In genomic region chr2:174050339-174050685, GRCm38 (mm10) we compare ENCODE assay signal across 16 mouse cellular contexts. TPM values are rescaled to one million over a fixed set of nuclear protein-coding genes. Genes with fewer than 3 reads are reported as not detected.
DNase-seq lines count a peak whose midpoint lies in the region; ATAC-seq and TF ChIP-seq lines count a peak whose summit lies in the region.
"Had no signal": no experiment of that assay in that cellular context is flagged by ENCODE, and none has a peak within 500 bp of the region (broad histone marks: within the 10 kb centered on the region; RNA-seq: fewer than 3 reads in every experiment).

No protein-coding gene starts in this region.

- H3K27ac ChIP-seq in heart, embryonic 10.5 days, result no peak overlapping the region
- H3K27ac ChIP-seq in heart, adult 2 months, result no peak overlapping the region
- peak overlapping the region; percentile 74 for H3K27ac ChIP-seq in neural tube, embryonic 12.5 days
- peak overlapping the region; percentile 74 for H3K27ac ChIP-seq in intestine, embryonic 16.5 days (ENCODE audit: low read length)
- H3K27ac ChIP-seq in stomach, embryonic 16.5 days (ENCODE audit: low read length), result peak overlapping the region; percentile 76

- DNase-seq in heart, embryonic 10.5 days (ENCODE audit: low spot score), result no peak
- no peak for DNase-seq in heart, adult 2 months
- no peak for DNase-seq in neural tube, embryonic 10.5 days (ENCODE audit: extremely low spot score, low spot score)
- DNase-seq in lung, adult 18-20 months, result no peak
- no peak for DNase-seq in layer of hippocampus, postnatal 25 days (ENCODE audit: extremely low spot score in 1 of 2, low spot score in 1 of 2)
- DNase-seq: adrenal gland, postnatal 10 days; gastrocnemius, postnatal 36 days; kidney, postnatal 25 days; layer of hippocampus, postnatal 36 days; lung, adult 2 months; thymus, adult 2 months had no signal

- TF ChIP-seq CTCF in heart, adult 2 months (IDR thresholded peaks at IDR 0.05), result no peak

- 5% methylated on average over 3 of the region's 3 CpGs for WGBS in heart, embryonic 10.5 days
- 16% methylated on average over 3 of the region's 3 CpGs for WGBS in heart, adult 2 months
- WGBS in neural tube, embryonic 12.5 days, result 3% methylated on average over 3 of the region's 3 CpGs
- 10% methylated on average over 3 of the region's 3 CpGs for WGBS in intestine, embryonic 16.5 days
- 9% methylated on average over 3 of the region's 3 CpGs for WGBS in stomach, embryonic 16.5 days

- H3K27me3 ChIP-seq in heart, embryonic 10.5 days (ENCODE audit: insufficient read depth, poor library complexity, severe bottlenecking), result peaks cover 11% of the 10 kb centered on the region
- H3K27me3 ChIP-seq in heart, adult 2 months (ENCODE audit: control insufficient read depth, insufficient read depth, low read length), result no peaks in the 10 kb centered on the region; the same call in 1 of the 2 replicates
- H3K27me3 ChIP-seq in neural tube, embryonic 12.5 days (replicated peaks), result no peaks in the 10 kb centered on the region
- no peaks in the 10 kb centered on the region for H3K27me3 ChIP-seq in intestine, embryonic 16.5 days (replicated peaks; ENCODE audit: control insufficient read depth, insufficient read depth, low read length)
- no peaks in the 10 kb centered on the region for H3K27me3 ChIP-seq in stomach, embryonic 16.5 days (ENCODE audit: control insufficient read depth, insufficient read depth, low read length)

- peaks cover 34% of the 10 kb centered on the region for H3K4me1 ChIP-seq in heart, embryonic 10.5 days
- no peaks in the 10 kb centered on the region for H3K4me1 ChIP-seq in heart, adult 2 months (ENCODE audit: control insufficient read depth, insufficient read depth, low read length)
- peaks cover 46% of the 10 kb centered on the region for H3K4me1 ChIP-seq in neural tube, embryonic 12.5 days
- H3K4me1 ChIP-seq in intestine, embryonic 16.5 days (ENCODE audit: control insufficient read depth, insufficient read depth, low read length), result peaks cover 19% of the 10 kb centered on the region
- peaks cover 22% of the 10 kb centered on the region for H3K4me1 ChIP-seq in stomach, embryonic 16.5 days (ENCODE audit: control insufficient read depth, insufficient read depth, low read length)

- no peak overlapping the region for H3K9ac ChIP-seq in heart, adult 2 months (ENCODE audit: low read depth, low read length)
- H3K9ac ChIP-seq in neural tube, embryonic 12.5 days, result no peak overlapping the region
- H3K9ac ChIP-seq in intestine, embryonic 16.5 days (ENCODE audit: low read depth, low read length), result no peak overlapping the region
- no peak overlapping the region for H3K9ac ChIP-seq in stomach, embryonic 16.5 days (ENCODE audit: low read length)

- H3K79me2 ChIP-seq in heart, adult 2 months (replicated peaks; ENCODE audit: control insufficient read depth, insufficient read depth, low read length), result no peaks in the 10 kb centered on the region

- intact Hi-C loops in heart, adult 2 months (cut with DNase I), result no loop called here

- TF ChIP-seq POLR2A in heart, adult 2 months (IDR thresholded peaks at IDR 0.05; ENCODE audit: insufficient read depth, low read depth, low read length), result no peak

- no peaks in the 10 kb centered on the region for H3K9me3 ChIP-seq in heart, embryonic 10.5 days
- peaks cover 9% of the 10 kb centered on the region; the same call in 1 of the 2 replicates for H3K9me3 ChIP-seq in neural tube, embryonic 12.5 days
- H3K9me3 ChIP-seq in intestine, embryonic 16.5 days (ENCODE audit: control insufficient read depth, low read length), result peaks cover 4% of the 10 kb centered on the region; the same call in 1 of the 2 replicates
- 0 out of 2 replicates have a peak, but pooled peaks cover 5% of the 10 kb centered on the region for H3K9me3 ChIP-seq in stomach, embryonic 16.5 days (replicated peaks; ENCODE audit: control insufficient read depth, low read length)

- no peak; the same call in 1 of the 2 replicates for ATAC-seq in neural tube, embryonic 12.5 days (ENCODE audit: low FRiP score, low read depth)
- ATAC-seq in intestine, embryonic 16.5 days, result peak; percentile 13; the same call in 1 of the 2 replicates
- no peak for ATAC-seq in stomach, embryonic 16.5 days (ENCODE audit: insufficient read depth, low FRiP score)
- ATAC-seq: inflammation-experienced regulatory T-cells, adult 6 months had no signal

- no peak for TF ChIP-seq EP300 in heart, adult 2 months (IDR thresholded peaks at IDR 0.05; ENCODE audit: insufficient read depth, low read depth, low read length)

- peak overlapping the region; percentile 35; the same call in 1 of the 2 replicates for H3K4me2 ChIP-seq in neural tube, embryonic 12.5 days (replicated peaks)
- no peak overlapping the region for H3K4me2 ChIP-seq in intestine, embryonic 16.5 days (ENCODE audit: low read depth, low read length)
- H3K4me2 ChIP-seq in stomach, embryonic 16.5 days (ENCODE audit: low read depth, low read length), result no peak overlapping the region

- H3K36me3 ChIP-seq in heart, embryonic 10.5 days, result no peaks in the 10 kb centered on the region
- no peaks in the 10 kb centered on the region for H3K36me3 ChIP-seq in heart, adult 2 months (ENCODE audit: control insufficient read depth, insufficient read depth, low read length)
- H3K36me3 ChIP-seq in neural tube, embryonic 12.5 days, result no peaks in the 10 kb centered on the region
- H3K36me3 ChIP-seq in intestine, embryonic 16.5 days (ENCODE audit: control insufficient read depth, insufficient read depth, low read length), result no peaks in the 10 kb centered on the region
- H3K36me3 ChIP-seq in stomach, embryonic 16.5 days (ENCODE audit: control insufficient read depth, insufficient read depth, low read length), result no peaks in the 10 kb centered on the region
- H3K36me3 ChIP-seq: G1E had no signal

- peak overlapping the region; percentile 12; the same call in 1 of the 2 replicates for H3K4me3 ChIP-seq in heart, embryonic 10.5 days
- no peak overlapping the region for H3K4me3 ChIP-seq in heart, adult 2 months
- H3K4me3 ChIP-seq in neural tube, embryonic 12.5 days, result no peak overlapping the region
- no peak overlapping the region for H3K4me3 ChIP-seq in intestine, embryonic 16.5 days (ENCODE audit: low read length)
- H3K4me3 ChIP-seq in stomach, embryonic 16.5 days (replicated peaks; ENCODE audit: low read length), result no peak overlapping the region

RNA-seq across cellular contexts. Expression of gene Stx16, which starts 25.8 kb away (rescaled TPM):
- 10.1 and 11.9 TPM in 2 replicates for polyA plus RNA-seq in heart, embryonic 10.5 days (2016; fragmentation: Nextera tagmentation; extraction: Ambion mirVana)
- 10 to 100 TPM; 17.1 to 19.8 TPM for total RNA-seq in heart, adult 2 months (2021)
- 20.3 and 23.3 TPM in 2 replicates for polyA plus RNA-seq in heart, adult 2 months (2012; rRNA removed)
- polyA plus RNA-seq in neural tube, embryonic 12.5 days (2016; fragmentation: Nextera tagmentation; extraction: Ambion mirVana), result 11.8 and 13.7 TPM in 2 replicates
- 8.3 and 9.1 TPM in 2 replicates for polyA plus RNA-seq in intestine, embryonic 16.5 days (2015; fragmentation: Nextera tagmentation; extraction: Ambion mirVana)
- 12.8 and 14.8 TPM in 2 replicates for polyA plus RNA-seq in stomach, embryonic 16.5 days (2015; fragmentation: Nextera tagmentation; extraction: Ambion mirVana)
- 10 to 100 TPM; 54.0 to 62.2 TPM for total RNA-seq in layer of hippocampus, postnatal 25 days (2021)

RNA-seq across cellular contexts. Expression of gene Npepl1, which starts 59.8 kb away (rescaled TPM):
- polyA plus RNA-seq in heart, embryonic 10.5 days (2016; fragmentation: Nextera tagmentation; extraction: Ambion mirVana), result 51.6 and 53.6 TPM in 2 replicates
- total RNA-seq in heart, adult 2 months (2021), result 10 to 100 TPM; 63.1 to 73.9 TPM
- 79.6 and 104 TPM in 2 replicates for polyA plus RNA-seq in heart, adult 2 months (2012; rRNA removed)
- polyA plus RNA-seq in neural tube, embryonic 12.5 days (2016; fragmentation: Nextera tagmentation; extraction: Ambion mirVana), result 29.1 and 30.1 TPM in 2 replicates
- 44.4 and 46.0 TPM in 2 replicates for polyA plus RNA-seq in intestine, embryonic 16.5 days (2015; fragmentation: Nextera tagmentation; extraction: Ambion mirVana)
- polyA plus RNA-seq in stomach, embryonic 16.5 days (2015; fragmentation: Nextera tagmentation; extraction: Ambion mirVana), result 46.9 and 55.1 TPM in 2 replicates
- 10 to 100 TPM; 12.2 to 12.8 TPM for total RNA-seq in layer of hippocampus, postnatal 25 days (2021)

Comparison
In these comparisons a context has a peak if more than half of its experiments do, and no peak if none do; other contexts are left out.
1. H3K27ac ChIP-seq: peak in neural tube, embryonic 12.5 days (single experiment), intestine, embryonic 16.5 days (single experiment) and stomach, embryonic 16.5 days (single experiment); none in heart, embryonic 10.5 days (single experiment) and heart, adult 2 months (single experiment).